Mouse (Mus musculus) liver, adult 2 months (tissue): ENCODE results near the gene Bbs9. TPM values are rescaled to one million over a fixed set of nuclear protein-coding genes. Genes with fewer than 3 reads are reported as not detected.

Experiments used
- DNase-seq: peaks from one replicate; pipeline ENCODE4 v3.0.0-alpha.2; 2011; ENCODE audit warnings: low read depth, low spot score; ENCODE audit errors: extremely low read depth
- H3K27ac ChIP-seq: fragments of 200-500 bp; replicated peaks from 2 replicates; pipeline ENCODE4 v1.5.1; 2012; ENCODE audit warnings: low read depth, mild to moderate bottlenecking, control low read depth, inconsistent platforms, low read length; ENCODE audit not compliant: insufficient read depth
- H3K27me3 ChIP-seq: fragments of 200-500 bp; 2 replicates; pipeline ENCODE4 v1.6.1; 2012; ENCODE audit warnings: mild to moderate bottlenecking, moderate library complexity, low read length, inconsistent platforms; ENCODE audit not compliant: control insufficient read depth, insufficient read depth
- H3K36me3 ChIP-seq: fragments of 200-500 bp; 2 replicates; pipeline ENCODE4 v1.6.1; 2012; ENCODE audit warnings: low read length, inconsistent platforms; ENCODE audit not compliant: control insufficient read depth, insufficient read depth
- H3K4me1 ChIP-seq: fragments of 200-500 bp; 2 replicates; pipeline ENCODE4 v1.6.1; 2011; ENCODE audit warnings: low read length; ENCODE audit not compliant: control insufficient read depth, insufficient read depth
- H3K4me3 ChIP-seq: fragments of 200-500 bp; 2 replicates; pipeline ENCODE4 v1.5.1; 2011; ENCODE audit warnings: low read depth, mild to moderate bottlenecking, control low read depth, low read length, moderate library complexity; ENCODE audit not compliant: insufficient read depth
- H3K79me2 ChIP-seq: fragments of 200-500 bp; 2 replicates; pipeline ENCODE4 v1.6.1; 2012; ENCODE audit warnings: inconsistent platforms, mild to moderate bottlenecking, low read length, moderate library complexity; ENCODE audit not compliant: control insufficient read depth, insufficient read depth
- H3K9ac ChIP-seq: fragments of 200-500 bp; 2 replicates; pipeline ENCODE4 v1.6.1; 2012; ENCODE audit warnings: low read depth, mild to moderate bottlenecking, control low read depth, inconsistent platforms, low read length
- CTCF ChIP-seq: fragments of 200-500 bp; IDR thresholded peaks from 2 replicates; pipeline ENCODE4 v1.5.1; 2011; ENCODE audit warnings: low read depth, low read length, control low read depth
- POLR2A ChIP-seq: fragments of 200-500 bp; IDR thresholded peaks from 2 replicates; pipeline ENCODE4 v1.6.1; 2011; ENCODE audit warnings: low read length, control low read depth; ENCODE audit not compliant: insufficient read depth; ENCODE audit errors: extremely low read depth
- WGBS: fragments of 180-500 bp; shearing (Covaris S2); methylation state at CpG from one replicate; pipeline ENCODE4 v1.1.7; 2018; 5-methylcytosine and 5-hydroxymethylcytosine counted together
- polyA plus RNA-seq: library from polyadenylated mRNA; depleted of rRNA; stranded (reverse); fragments of >200 nt; gene quantifications from 2 replicates; pipeline ENCODE4 v1.2.3, GENCODE M21; 2012
- total RNA-seq: library from RNA; depleted of rRNA; stranded (reverse); fragments of >200 nt; gene quantifications from 2 replicates; pipeline ENCODE4 v1.2.3, GENCODE M21; 2014

Bbs9 gene
- total and polyA plus RNA-seq, 2 experiments = 3.3 to 8.0 TPM

DNA sequence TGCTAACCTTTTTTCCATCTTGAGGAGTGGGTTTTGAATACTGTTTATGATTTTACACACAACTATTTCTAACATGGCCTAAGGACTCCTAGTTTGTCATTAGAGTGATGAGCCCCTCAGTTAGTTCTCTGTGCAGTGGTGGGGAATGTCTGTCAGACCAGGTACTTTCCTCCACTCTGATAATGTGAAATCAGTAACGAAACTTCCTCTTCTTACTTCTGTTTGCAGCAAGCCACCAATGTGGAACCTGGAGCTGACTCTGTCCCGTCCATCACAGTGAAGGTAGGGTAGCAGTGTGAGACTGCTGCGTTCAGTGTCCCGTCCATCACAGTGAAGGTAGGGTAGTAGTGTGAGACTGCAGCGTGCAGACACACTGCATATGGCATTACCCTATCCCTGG lies 163.0 kb downstream of the Bbs9 start:
- Histone ChIP-seq H3K4me1 (no peaks in the 10 kb centered on the region), H3K36me3 (no peaks in the 10 kb centered on the region), H3K4me3 (no peak overlapping the region), H3K79me2 (no peaks in the 10 kb centered on the region), H3K27me3 (no peaks in the 10 kb centered on the region), H3K9ac (no peak overlapping the region), H3K27ac (no peak overlapping the region)
- 87% methylated on average over 5 of the region's 5 CpGs for WGBS
- TF ChIP-seq CTCF = no peak
- no peak for TF ChIP-seq POLR2A
- no peak for DNase-seq

DNA sequence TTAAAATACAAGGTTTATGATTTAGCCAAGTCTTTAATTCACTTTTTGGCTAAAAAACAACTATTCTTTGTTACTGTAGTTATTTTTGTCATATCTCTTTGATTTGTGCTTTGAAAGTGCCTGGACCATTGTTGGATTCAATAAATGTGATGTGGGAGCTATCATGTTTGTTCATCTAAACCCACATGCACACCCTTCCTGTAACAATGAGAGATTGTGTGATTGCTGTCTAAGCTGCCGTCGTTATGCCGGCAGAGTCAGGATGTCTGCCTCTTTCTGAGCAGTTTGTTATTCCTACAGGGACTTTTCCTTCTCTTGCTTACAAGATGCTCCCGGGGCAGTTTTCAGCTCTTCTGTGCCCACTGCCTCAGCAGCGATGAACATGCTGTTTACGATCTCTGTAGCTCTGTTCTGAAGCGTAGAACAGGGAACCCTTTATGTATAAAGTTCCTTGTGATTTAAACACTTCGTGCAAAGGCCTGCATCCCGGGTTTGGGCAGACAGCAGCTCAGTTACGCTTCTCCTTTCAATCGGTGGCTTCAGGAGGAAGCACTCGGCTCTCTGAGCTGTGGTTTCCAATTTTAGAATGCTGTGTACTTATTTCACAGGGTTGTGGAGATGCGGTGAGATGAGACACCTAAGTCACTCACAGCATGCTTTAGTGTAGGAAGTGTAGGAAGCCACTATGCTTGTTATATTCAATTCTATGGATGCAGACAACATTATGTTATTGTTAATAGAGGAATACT lies 165.3 kb downstream of the Bbs9 start:
- H3K27me3 ChIP-seq = no peaks in the 10 kb centered on the region
- H3K4me1 ChIP-seq = no peaks in the 10 kb centered on the region
- H3K4me3 ChIP-seq = no peak overlapping the region
- TF ChIP-seq POLR2A = no peak
- no peak for TF ChIP-seq CTCF
- no peak for DNase-seq
- no peak overlapping the region for H3K9ac ChIP-seq
- no peak overlapping the region for H3K27ac ChIP-seq
- no peaks in the 10 kb centered on the region for H3K79me2 ChIP-seq
- no peaks in the 10 kb centered on the region for H3K36me3 ChIP-seq
- WGBS = 74% methylated on average over 13 of the region's 13 CpGs

DNA sequence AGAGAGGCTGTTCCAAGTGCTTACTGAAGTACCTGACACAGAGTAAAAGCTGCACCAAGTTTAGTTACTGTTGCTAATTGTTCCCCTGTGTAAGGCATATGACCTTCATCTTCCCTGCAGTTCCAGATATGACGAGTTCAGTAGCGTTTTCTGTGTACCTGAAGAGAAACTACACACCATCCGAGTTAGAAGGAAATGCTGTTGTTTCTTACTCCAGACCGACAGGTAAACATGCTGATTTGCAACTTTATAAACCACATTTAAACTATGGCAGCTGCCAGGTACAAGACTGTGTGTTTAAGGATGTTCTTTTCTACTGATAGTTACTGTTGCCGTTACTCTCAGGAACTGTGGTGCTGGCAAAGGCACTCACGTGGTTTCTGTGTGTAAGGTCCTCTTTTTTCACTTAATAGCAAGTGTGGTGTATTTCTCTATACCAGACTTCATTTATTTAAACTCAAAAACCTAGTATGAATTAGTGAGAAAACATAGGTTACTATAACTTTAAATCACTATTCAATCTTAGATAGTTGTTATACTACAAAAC lies 170.4 kb downstream of the Bbs9 start:
- no peak overlapping the region for H3K27ac ChIP-seq
- TF ChIP-seq CTCF (no peak), POLR2A (no peak)
- WGBS = 85% methylated on average over 6 of the region's 6 CpGs
- no peak overlapping the region for H3K4me3 ChIP-seq
- no peaks in the 10 kb centered on the region for H3K4me1 ChIP-seq
- H3K27me3 ChIP-seq = no peaks in the 10 kb centered on the region
- H3K79me2 ChIP-seq = no peaks in the 10 kb centered on the region
- DNase-seq = no peak
- H3K9ac ChIP-seq = no peak overlapping the region
- H3K36me3 ChIP-seq = no peaks in the 10 kb centered on the region

DNA sequence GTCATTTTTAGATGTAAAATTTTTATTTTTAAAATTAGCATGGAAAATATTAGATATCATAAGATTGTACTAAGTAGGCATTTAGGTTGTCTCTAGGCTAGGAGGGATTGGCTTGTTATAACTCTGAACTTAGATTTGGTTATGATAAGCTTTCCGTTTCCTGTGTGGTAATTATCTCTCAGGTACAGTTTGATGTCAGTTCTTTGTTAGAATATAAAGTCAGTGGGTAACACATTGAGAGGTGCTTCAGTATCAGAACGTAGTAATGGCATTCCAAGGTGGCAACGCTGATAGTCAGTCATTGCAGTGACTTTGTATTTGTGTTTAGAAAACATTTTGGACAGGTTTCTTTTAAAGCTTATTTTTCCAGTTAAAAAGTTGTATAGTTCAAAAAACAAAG lies 170.9 kb downstream of the Bbs9 start:
- WGBS = 93% methylated on average over 3 of the region's 3 CpGs
- no peaks in the 10 kb centered on the region for H3K79me2 ChIP-seq
- no peaks in the 10 kb centered on the region for H3K36me3 ChIP-seq
- no peak for TF ChIP-seq CTCF
- no peak for TF ChIP-seq POLR2A
- H3K27ac ChIP-seq = no peak overlapping the region
- H3K27me3 ChIP-seq = no peaks in the 10 kb centered on the region
- H3K4me3 ChIP-seq = no peak overlapping the region
- H3K4me1 ChIP-seq = no peaks in the 10 kb centered on the region
- no peak overlapping the region for H3K9ac ChIP-seq
- no peak for DNase-seq

GRCm38 (mm10) chr9:22648163-22648562 lies 172.6 kb downstream of the Bbs9 start:
- WGBS = 98% methylated on average over 3 of the region's 3 CpGs
- no peak for TF ChIP-seq CTCF
- TF ChIP-seq POLR2A = no peak
- no peaks in the 10 kb centered on the region for H3K36me3 ChIP-seq

GRCm38 (mm10) chr9:22649606-22650005 lies 174.1 kb downstream of the Bbs9 start:
- no peak for TF ChIP-seq POLR2A
- no peak for TF ChIP-seq CTCF
- Histone ChIP-seq H3K36me3 (no peaks in the 10 kb centered on the region), H3K9ac (no peak overlapping the region), H3K4me1 (no peaks in the 10 kb centered on the region), H3K4me3 (no peak overlapping the region), H3K27ac (no peak overlapping the region), H3K79me2 (no peaks in the 10 kb centered on the region), H3K27me3 (no peaks in the 10 kb centered on the region)
- WGBS = 83% methylated on average over 10 of the region's 10 CpGs
- DNase-seq = no peak

More at GRCm38 (mm10) chr9:22648163-22648562, 172.6 kb downstream of the Bbs9 start:
- no peaks in the 10 kb centered on the region for H3K27me3 ChIP-seq
- DNase-seq = no peak
- H3K4me3 ChIP-seq = no peak overlapping the region
- no peaks in the 10 kb centered on the region for H3K4me1 ChIP-seq
- H3K79me2 ChIP-seq = no peaks in the 10 kb centered on the region
- no peak overlapping the region for H3K27ac ChIP-seq
- H3K9ac ChIP-seq = no peak overlapping the region
